Mouse (Mus musculus): ENCODE measurements around the gene Gm20532. TPM values are rescaled to one million over a fixed set of nuclear protein-coding genes. Genes with fewer than 3 reads are reported as not detected.
A peak's percentile ranks its signal among the peaks of the same experiment; 100 is the strongest.

Gm20532 gene
- not detected in 2 replicates for polyA plus RNA-seq (2015; fragmentation: Nextera tagmentation; extraction: Ambion mirVana)

DNA sequence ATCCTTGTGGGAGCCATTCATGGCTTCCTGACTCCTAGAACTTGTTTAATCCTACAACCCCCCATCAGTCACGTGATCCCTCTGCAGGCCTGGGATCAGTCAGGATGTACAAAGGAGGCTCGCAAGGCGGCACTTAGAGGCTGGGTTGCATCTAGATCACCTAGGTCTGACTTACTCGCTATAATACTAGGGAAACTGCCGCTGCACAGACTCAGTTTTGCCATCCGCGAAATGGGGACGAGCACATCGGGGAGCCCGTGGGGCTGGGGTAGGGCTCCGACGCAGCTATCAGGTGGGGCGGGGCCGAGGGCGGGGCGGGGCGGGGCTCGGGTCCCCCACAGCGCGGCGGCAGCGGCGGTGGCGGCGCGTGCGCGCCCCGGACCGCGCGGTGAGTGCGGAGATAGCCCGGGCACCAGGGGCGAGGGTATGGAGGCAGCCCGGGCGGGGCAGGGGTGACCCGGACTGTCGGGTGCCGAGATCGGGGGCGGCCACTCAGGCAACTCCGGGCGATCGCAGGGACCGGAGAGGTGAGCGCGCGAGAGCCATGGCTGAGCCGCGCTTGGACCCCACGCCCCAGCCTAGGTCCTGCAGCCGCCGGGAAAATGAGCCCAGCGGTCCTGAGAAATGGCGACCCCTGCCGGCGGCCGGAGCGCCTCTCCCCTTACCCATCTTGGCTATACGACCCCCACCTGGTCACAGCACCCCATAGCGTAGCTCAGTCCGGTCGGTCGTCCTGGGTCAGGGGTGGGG lies at the start of gene Gm20532:
TSS of gene Gm20532 (plus strand) at position 346 of the 750 bp plus-strand sequence.
- H3K27me3 ChIP-seq = no peaks in the 10 kb centered on the region
- ATAC-seq (replicated peaks; ENCODE audit: low FRiP score) = peak; percentile 84
- H3K27ac ChIP-seq = peak within 1 kb of the TSS; percentile 83
- under 1% methylated on average over 64 of the region's 65 CpGs for WGBS
- no peaks in the 10 kb centered on the region for H3K9me3 ChIP-seq (replicated peaks)
- H3K36me3 ChIP-seq = peaks cover 6% of the 10 kb centered on the region
- peak within 1 kb of the TSS; percentile 77 for H3K4me3 ChIP-seq (replicated peaks)
- peaks cover 36% of the 10 kb centered on the region for H3K4me1 ChIP-seq
- H3K4me2 ChIP-seq = peak within 1 kb of the TSS; percentile 84
- H3K9ac ChIP-seq = peak within 1 kb of the TSS; percentile 79

DNA sequence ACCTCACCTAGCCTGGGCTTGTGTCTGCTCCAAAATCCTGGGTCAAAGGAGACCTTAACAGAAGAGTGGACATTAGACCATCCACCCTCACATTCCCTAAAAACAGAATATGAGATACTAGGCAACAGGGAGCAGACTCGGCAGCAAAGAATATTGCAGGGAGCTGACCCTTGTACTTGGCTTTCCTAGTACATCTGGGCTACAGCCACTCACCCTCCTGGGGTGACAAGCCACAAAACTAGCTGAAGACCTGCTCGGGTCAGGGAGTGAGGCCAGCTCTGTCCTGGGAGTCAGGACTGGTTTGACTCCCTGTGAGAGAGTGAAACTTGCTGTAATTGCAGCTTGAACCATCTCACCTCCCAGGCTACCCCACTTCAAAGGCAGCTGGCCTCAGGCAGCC lies 46.9 kb upstream of the Gm20532 start:
- Histone ChIP-seq H3K9ac (no peak overlapping the region), H3K36me3 (no peaks in the 10 kb centered on the region), H3K27me3 (no peaks in the 10 kb centered on the region), H3K9me3 (replicated peaks) (no peaks in the 10 kb centered on the region), H3K27ac (no peak overlapping the region), H3K4me3 (replicated peaks) (no peak overlapping the region), H3K4me1 (peaks cover 51% of the 10 kb centered on the region), H3K4me2 (no peak overlapping the region)
- 38% methylated on average over 2 of the region's 2 CpGs for WGBS
- no peak for ATAC-seq (replicated peaks; ENCODE audit: low FRiP score)

- Histone ChIP-seq H3K27ac (peak overlapping the region; percentile 54), H3K4me3 (replicated peaks) (no peak overlapping the region), H3K9me3 (replicated peaks) (no peaks in the 10 kb centered on the region), H3K9ac (no peak overlapping the region), H3K27me3 (no peaks in the 10 kb centered on the region), H3K4me2 (no peak overlapping the region), H3K4me1 (peaks cover 51% of the 10 kb centered on the region), H3K36me3 (no peaks in the 10 kb centered on the region)
- 39% methylated on average over 7 of the region's 7 CpGs for WGBS
- ATAC-seq (replicated peaks; ENCODE audit: low FRiP score) = no peak
These were observed 45.7 kb upstream of the Gm20532 start for GRCm38 (mm10) chr2:26540721-26541120.

DNA sequence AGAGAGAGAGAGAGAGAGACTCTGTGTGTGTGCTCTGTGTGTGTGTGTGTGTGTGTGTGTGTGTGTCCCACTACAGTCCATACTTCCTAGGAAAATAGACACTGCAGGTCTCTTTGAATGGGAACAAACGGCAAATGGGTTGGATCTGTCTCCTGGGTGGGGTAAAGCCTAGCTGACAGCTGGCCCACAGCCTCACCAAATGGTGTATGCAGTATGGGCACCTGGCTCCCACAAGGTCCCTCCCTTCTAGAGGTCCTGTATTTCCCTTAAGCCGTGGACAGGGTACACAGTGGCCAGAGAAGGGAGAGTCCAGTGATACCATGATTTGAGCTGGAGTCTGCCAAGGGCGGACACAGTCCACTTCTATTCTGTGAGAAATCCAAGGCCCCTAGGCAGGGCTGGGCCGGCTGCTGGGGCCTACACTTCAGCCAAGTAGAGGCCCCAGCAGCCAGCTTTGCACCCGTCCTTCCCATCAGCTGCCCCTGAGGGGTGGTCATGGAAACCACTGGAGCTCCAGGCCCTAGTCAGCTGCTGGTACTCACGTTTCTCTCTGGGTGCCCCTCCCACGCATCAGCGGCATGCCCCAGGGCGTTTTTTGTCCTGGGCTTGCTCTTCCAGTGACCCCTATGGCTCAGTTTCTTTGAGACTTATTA lies 45.1 kb upstream of the Gm20532 start:
- WGBS = 29% methylated on average over 9 of the region's 9 CpGs
- peak overlapping the region; percentile 49 for H3K27ac ChIP-seq
- no peak overlapping the region for H3K9ac ChIP-seq

GRCm38 (mm10) chr2:26543155-26543554 lies 43.3 kb upstream of the Gm20532 start:
- H3K36me3 ChIP-seq = no peaks in the 10 kb centered on the region
- ATAC-seq (replicated peaks; ENCODE audit: low FRiP score) = no peak
- no peaks in the 10 kb centered on the region for H3K9me3 ChIP-seq (replicated peaks)
- H3K4me2 ChIP-seq = no peak overlapping the region
- H3K27ac ChIP-seq = 0 out of 2 replicates have a peak overlapping the region, but pooled peaks have one; percentile 51
- no peaks in the 10 kb centered on the region for H3K27me3 ChIP-seq
- H3K9ac ChIP-seq = no peak overlapping the region
- no peak overlapping the region for H3K4me3 ChIP-seq (replicated peaks)
- WGBS = 65% methylated on average over 4 of the region's 4 CpGs
- peaks cover 68% of the 10 kb centered on the region for H3K4me1 ChIP-seq

More for the DNA sequence above, 45.1 kb upstream of the Gm20532 start:
- Histone ChIP-seq H3K36me3 (no peaks in the 10 kb centered on the region), H3K4me2 (no peak overlapping the region), H3K9me3 (replicated peaks) (no peaks in the 10 kb centered on the region), H3K27me3 (no peaks in the 10 kb centered on the region), H3K4me1 (peaks cover 52% of the 10 kb centered on the region), H3K4me3 (replicated peaks) (no peak overlapping the region)
- peak; percentile 70; the same call in 1 of the 2 replicates for ATAC-seq (replicated peaks; ENCODE audit: low FRiP score)

GRCm38 (mm10) chr2:26543768-26544167 lies 42.7 kb upstream of the Gm20532 start:
- no peaks in the 10 kb centered on the region for H3K9me3 ChIP-seq (replicated peaks)
- H3K27ac ChIP-seq = peak overlapping the region; percentile 51; the same call in 1 of the 2 replicates
- H3K27me3 ChIP-seq = no peaks in the 10 kb centered on the region
- H3K9ac ChIP-seq = no peak overlapping the region
- H3K4me1 ChIP-seq = peaks cover 72% of the 10 kb centered on the region
- no peak overlapping the region for H3K4me2 ChIP-seq
- no peak for ATAC-seq (replicated peaks; ENCODE audit: low FRiP score)
- H3K36me3 ChIP-seq = no peaks in the 10 kb centered on the region
- 71% methylated on average over 8 of the region's 8 CpGs for WGBS
- no peak overlapping the region for H3K4me3 ChIP-seq (replicated peaks)

DNA sequence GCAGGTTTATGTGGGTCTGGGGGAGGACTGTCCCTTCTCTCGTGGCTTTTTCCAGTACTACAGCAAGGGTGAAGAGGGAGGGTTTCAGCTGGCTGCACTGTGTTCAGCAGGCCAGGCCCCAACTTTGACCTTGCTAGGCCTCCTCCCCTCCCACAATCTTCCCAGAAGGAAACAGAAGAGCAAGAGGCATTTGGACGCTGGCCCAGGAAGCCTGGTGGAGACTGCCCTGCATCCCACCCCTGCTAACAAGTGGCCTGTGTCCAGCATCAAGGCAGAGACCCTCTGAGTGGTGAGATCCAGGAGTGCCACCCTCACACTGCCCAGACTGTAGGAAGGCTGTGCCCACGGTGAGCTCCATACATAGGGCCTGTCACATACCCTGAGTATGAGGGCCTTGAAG lies 42.2 kb upstream of the Gm20532 start:
- ATAC-seq (replicated peaks; ENCODE audit: low FRiP score) = peak; percentile 53
- H3K9ac ChIP-seq = no peak overlapping the region
- H3K9me3 ChIP-seq (replicated peaks) = no peaks in the 10 kb centered on the region
- H3K27me3 ChIP-seq = no peaks in the 10 kb centered on the region
- H3K4me2 ChIP-seq = no peak overlapping the region
- H3K27ac ChIP-seq = peak overlapping the region; percentile 51
- no peak overlapping the region for H3K4me3 ChIP-seq (replicated peaks)
- H3K36me3 ChIP-seq = no peaks in the 10 kb centered on the region
- 25% methylated on average over 3 of the region's 3 CpGs for WGBS
- H3K4me1 ChIP-seq = peaks cover 73% of the 10 kb centered on the region

DNA sequence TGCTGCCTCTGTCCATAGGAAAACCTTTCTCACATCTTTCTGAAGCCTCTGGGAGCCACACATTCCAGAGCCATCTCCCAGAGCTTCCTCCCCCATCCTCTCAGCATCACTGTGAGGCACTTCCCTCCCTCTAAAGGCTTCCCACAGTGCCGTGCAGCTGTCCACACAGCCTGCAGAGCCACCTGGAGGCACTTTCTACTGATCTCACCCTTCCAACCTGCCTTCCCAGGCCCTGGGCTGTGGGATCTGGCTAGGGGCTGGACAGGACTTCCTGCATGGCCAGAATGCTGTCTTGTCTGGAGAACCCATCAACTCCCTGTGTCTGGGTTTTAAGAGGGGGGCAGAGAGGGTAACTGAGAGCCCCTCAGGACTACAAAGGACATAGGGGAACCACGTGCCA lies 39.0 kb upstream of the Gm20532 start:
- peak; percentile 70 for ATAC-seq (replicated peaks; ENCODE audit: low FRiP score)
- no peaks in the 10 kb centered on the region for H3K36me3 ChIP-seq
- WGBS = 27% methylated on average over 2 of the region's 2 CpGs
- H3K4me2 ChIP-seq = no peak overlapping the region
- no peak overlapping the region for H3K4me3 ChIP-seq (replicated peaks)
- no peak overlapping the region for H3K27ac ChIP-seq
- H3K9me3 ChIP-seq (replicated peaks) = no peaks in the 10 kb centered on the region
- H3K9ac ChIP-seq = no peak overlapping the region
- H3K27me3 ChIP-seq = no peaks in the 10 kb centered on the region
- H3K4me1 ChIP-seq = peaks cover 64% of the 10 kb centered on the region

- Histone ChIP-seq H3K4me1 (peaks cover 51% of the 10 kb centered on the region), H3K27me3 (no peaks in the 10 kb centered on the region), H3K36me3 (no peaks in the 10 kb centered on the region), H3K4me3 (replicated peaks) (no peak overlapping the region), H3K9ac (no peak overlapping the region), H3K4me2 (no peak overlapping the region), H3K9me3 (replicated peaks) (no peaks in the 10 kb centered on the region), H3K27ac (no peak overlapping the region)
- 58% methylated on average over 10 of the region's 10 CpGs for WGBS
- no peak for ATAC-seq (replicated peaks; ENCODE audit: low FRiP score)
These were observed 36.6 kb upstream of the Gm20532 start for GRCm38 (mm10) chr2:26549801-26550200.

- H3K9me3 ChIP-seq (replicated peaks) = no peaks in the 10 kb centered on the region
- H3K4me1 ChIP-seq = peaks cover 48% of the 10 kb centered on the region
- ATAC-seq (replicated peaks; ENCODE audit: low FRiP score) = no peak
- H3K4me2 ChIP-seq = no peak overlapping the region
- 69% methylated on average over 3 of the region's 3 CpGs for WGBS
- H3K4me3 ChIP-seq (replicated peaks) = no peak overlapping the region
- no peaks in the 10 kb centered on the region for H3K36me3 ChIP-seq
- no peak overlapping the region for H3K9ac ChIP-seq
- no peaks in the 10 kb centered on the region for H3K27me3 ChIP-seq
- no peak overlapping the region for H3K27ac ChIP-seq
These were observed 36.2 kb upstream of the Gm20532 start for GRCm38 (mm10) chr2:26550205-26550604.

- no peak for ATAC-seq (replicated peaks; ENCODE audit: low FRiP score)
- Histone ChIP-seq H3K4me1 (peaks cover 48% of the 10 kb centered on the region), H3K9ac (no peak overlapping the region), H3K36me3 (no peaks in the 10 kb centered on the region), H3K4me2 (no peak overlapping the region), H3K27me3 (no peaks in the 10 kb centered on the region), H3K27ac (no peak overlapping the region), H3K4me3 (replicated peaks) (no peak overlapping the region), H3K9me3 (replicated peaks) (no peaks in the 10 kb centered on the region)
- WGBS = 67% methylated on average over 3 of the region's 3 CpGs
These were observed 35.7 kb upstream of the Gm20532 start for GRCm38 (mm10) chr2:26550777-26551176.

DNA sequence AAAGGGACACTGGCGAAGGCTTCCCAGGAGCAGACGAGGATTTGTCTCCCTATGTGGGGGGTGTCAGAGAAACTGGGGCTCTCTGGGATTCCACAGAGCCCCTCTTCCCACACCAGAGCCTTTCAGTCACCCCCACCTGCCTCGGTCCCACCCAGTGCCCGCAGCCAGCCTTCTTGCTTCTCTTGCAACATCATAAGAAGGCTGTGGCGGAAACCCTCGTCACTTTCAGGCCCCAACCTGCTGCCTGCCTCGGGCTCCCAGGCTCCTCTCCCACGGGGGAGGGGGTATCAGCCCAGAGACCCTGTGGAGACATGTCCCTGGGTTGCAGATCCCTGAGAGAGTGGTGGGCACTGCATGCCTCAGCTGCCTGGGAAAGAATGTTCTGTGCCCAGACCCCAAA lies 35.0 kb upstream of the Gm20532 start:
- no peak overlapping the region for H3K4me2 ChIP-seq
- H3K4me3 ChIP-seq (replicated peaks) = no peak overlapping the region
- ATAC-seq (replicated peaks; ENCODE audit: low FRiP score) = no peak
- 74% methylated on average over 8 of the region's 8 CpGs for WGBS
- H3K27ac ChIP-seq = no peak overlapping the region
- no peaks in the 10 kb centered on the region for H3K27me3 ChIP-seq
- H3K9ac ChIP-seq = no peak overlapping the region
- no peaks in the 10 kb centered on the region for H3K36me3 ChIP-seq
- no peaks in the 10 kb centered on the region for H3K9me3 ChIP-seq (replicated peaks)
- peaks cover 52% of the 10 kb centered on the region for H3K4me1 ChIP-seq

All from kidney, embryonic 15.5 days (tissue).